Comparison of ENCODE assay signal across 14 mouse cellular contexts in genomic region chr8:95361016-95361341, GRCm38 (mm10). TPM values are rescaled to one million over a fixed set of nuclear protein-coding genes. Genes with fewer than 3 reads are reported as not detected.
DNase-seq lines count a peak whose midpoint lies in the region; ATAC-seq and TF ChIP-seq lines count a peak whose summit lies in the region.
"Had no signal": no experiment of that assay in that cellular context is flagged by ENCODE, and none has a peak within 500 bp of the region (broad histone marks: within the 10 kb centered on the region; RNA-seq: fewer than 3 reads in every experiment).

No protein-coding gene starts in this region.

- ATAC-seq in heart, embryonic 14.5 days (ENCODE audit: insufficient number of reproducible peaks, insufficient read depth, low FRiP score, low read depth): no peak
- ATAC-seq in midbrain, embryonic 12.5 days (ENCODE audit: low FRiP score, low read depth): peak; percentile 21; the same call in 1 of the 2 replicates
- ATAC-seq in midbrain, postnatal 0 days (ENCODE audit: low FRiP score): no peak
- no peak for ATAC-seq in intestine, embryonic 16.5 days
- no peak for ATAC-seq in midbrain, embryonic 14.5 days (ENCODE audit: low FRiP score, low TSS enrichment)

- no peak for DNase-seq in heart, postnatal 14 days
- DNase-seq in midbrain, postnatal 0 days (ENCODE audit: low spot score): no peak
- no peak for DNase-seq in midbrain, embryonic 14.5 days
- no peak for DNase-seq in right cerebral cortex, postnatal 36 days (ENCODE audit: low spot score in 2 of 2)
- no peak for DNase-seq in embryo, embryonic 10.5 days (ENCODE audit: low spot score)
- DNase-seq: adrenal gland, adult 8-10 months; kidney, postnatal 10 days; layer of hippocampus, postnatal 36 days; lung, postnatal 14 days; retina, postnatal 1 day had no signal

- TF ChIP-seq CTCF in midbrain, postnatal 0 days (IDR thresholded peaks at IDR 0.05): no peak

- no peak overlapping the region; a peak in 1 of 4 replicates for H3K4me3 ChIP-seq in heart, embryonic 14.5 days (ENCODE audit: control insufficient read depth in 1 of 2, insufficient read depth in 1 of 2, low read depth in 1 of 2, low read length in 2 of 2)
- H3K4me3 ChIP-seq in midbrain, embryonic 12.5 days: no peak overlapping the region
- H3K4me3 ChIP-seq in midbrain, postnatal 0 days (ENCODE audit: low read depth, low read length): no peak overlapping the region
- H3K4me3 ChIP-seq in intestine, embryonic 16.5 days (ENCODE audit: low read length): no peak overlapping the region
- no peak overlapping the region for H3K4me3 ChIP-seq in midbrain, embryonic 14.5 days (replicated peaks; ENCODE audit: low read depth, low read length)
- H3K4me3 ChIP-seq: hindbrain, embryonic 15.5 days had no signal

- H3K4me2 ChIP-seq in heart, embryonic 14.5 days (ENCODE audit: low read length): peak overlapping the region; percentile 55
- H3K4me2 ChIP-seq in midbrain, embryonic 12.5 days (replicated peaks): no peak overlapping the region
- no peak overlapping the region for H3K4me2 ChIP-seq in midbrain, postnatal 0 days (ENCODE audit: low read depth, low read length, poor library complexity, severe bottlenecking)
- H3K4me2 ChIP-seq in intestine, embryonic 16.5 days (ENCODE audit: low read depth, low read length): no peak overlapping the region
- H3K4me2 ChIP-seq in midbrain, embryonic 14.5 days (ENCODE audit: low read length): no peak overlapping the region
- H3K4me2 ChIP-seq: hindbrain, embryonic 15.5 days had no signal

- 37% methylated on average over 3 of the region's 3 CpGs for WGBS in heart, embryonic 14.5 days
- 73% methylated on average over 3 of the region's 3 CpGs for whole genome bisulfite sequencing in midbrain, embryonic 12.5 days
- WGBS in midbrain, postnatal 0 days: 66% methylated on average over 3 of the region's 3 CpGs
- WGBS in intestine, embryonic 16.5 days: 69% methylated on average over 3 of the region's 3 CpGs
- 71% methylated on average over 3 of the region's 3 CpGs for WGBS in midbrain, embryonic 14.5 days

- peak overlapping the region; percentile 65 for H3K9ac ChIP-seq in heart, embryonic 14.5 days (ENCODE audit: low read length)
- no peak overlapping the region for H3K9ac ChIP-seq in midbrain, embryonic 12.5 days (replicated peaks)
- H3K9ac ChIP-seq in midbrain, postnatal 0 days (replicated peaks; ENCODE audit: low read length, poor library complexity, severe bottlenecking): no peak overlapping the region
- H3K9ac ChIP-seq in intestine, embryonic 16.5 days (ENCODE audit: low read depth, low read length): peak overlapping the region; percentile 40
- no peak overlapping the region for H3K9ac ChIP-seq in midbrain, embryonic 14.5 days (replicated peaks; ENCODE audit: low read length)
- H3K9ac ChIP-seq: hindbrain, embryonic 15.5 days had no signal

- peaks cover 58 to 85% of the 10 kb centered on the region in 2 experiments for H3K4me1 ChIP-seq in heart, embryonic 14.5 days (ENCODE audit: control insufficient read depth in 2 of 2, insufficient read depth in 2 of 2, low read length in 2 of 2)
- peaks cover 31% of the 10 kb centered on the region for H3K4me1 ChIP-seq in midbrain, embryonic 12.5 days
- peaks cover 9% of the 10 kb centered on the region for H3K4me1 ChIP-seq in midbrain, postnatal 0 days (ENCODE audit: insufficient read depth, low read length)
- peaks cover 47% of the 10 kb centered on the region for H3K4me1 ChIP-seq in intestine, embryonic 16.5 days (ENCODE audit: control insufficient read depth, insufficient read depth, low read length)
- H3K4me1 ChIP-seq in midbrain, embryonic 14.5 days (ENCODE audit: control insufficient read depth, insufficient read depth, low read length): peaks cover 20% of the 10 kb centered on the region

- intact Hi-C loops in heart, postnatal 14 days (cut with DNase I): no loop called here

- peaks cover 7% of the 10 kb centered on the region for H3K36me3 ChIP-seq in heart, embryonic 14.5 days (ENCODE audit: control insufficient read depth, insufficient read depth, low read length)
- no peaks in the 10 kb centered on the region for H3K36me3 ChIP-seq in midbrain, embryonic 12.5 days
- no peaks in the 10 kb centered on the region for H3K36me3 ChIP-seq in midbrain, postnatal 0 days (ENCODE audit: insufficient read depth, low read length)
- no peaks in the 10 kb centered on the region for H3K36me3 ChIP-seq in intestine, embryonic 16.5 days (ENCODE audit: control insufficient read depth, insufficient read depth, low read length)
- no peaks in the 10 kb centered on the region for H3K36me3 ChIP-seq in midbrain, embryonic 14.5 days (ENCODE audit: control insufficient read depth, insufficient read depth, low read length)
- H3K36me3 ChIP-seq: hindbrain, embryonic 15.5 days had no signal

- no peaks in the 10 kb centered on the region for H3K27me3 ChIP-seq in heart, embryonic 14.5 days (ENCODE audit: control insufficient read depth, insufficient read depth, low read length)
- H3K27me3 ChIP-seq in midbrain, embryonic 12.5 days: no peaks in the 10 kb centered on the region
- no peaks in the 10 kb centered on the region for H3K27me3 ChIP-seq in midbrain, postnatal 0 days (ENCODE audit: insufficient read depth, low read length)
- H3K27me3 ChIP-seq in intestine, embryonic 16.5 days (replicated peaks; ENCODE audit: control insufficient read depth, insufficient read depth, low read length): no peaks in the 10 kb centered on the region
- H3K27me3 ChIP-seq in midbrain, embryonic 14.5 days (ENCODE audit: control insufficient read depth, insufficient read depth, low read length): no peaks in the 10 kb centered on the region
- H3K27me3 ChIP-seq: hindbrain, embryonic 15.5 days had no signal

- no peaks in the 10 kb centered on the region for H3K9me3 ChIP-seq in heart, embryonic 14.5 days (ENCODE audit: control insufficient read depth, low read length)
- 0 out of 2 replicates have a peak, but pooled peaks cover 3% of the 10 kb centered on the region for H3K9me3 ChIP-seq in midbrain, embryonic 12.5 days
- H3K9me3 ChIP-seq in midbrain, postnatal 0 days (ENCODE audit: low read length): no peaks in the 10 kb centered on the region
- no peaks in the 10 kb centered on the region for H3K9me3 ChIP-seq in intestine, embryonic 16.5 days (ENCODE audit: control insufficient read depth, low read length)
- no peaks in the 10 kb centered on the region; the same call in 1 of the 2 replicates for H3K9me3 ChIP-seq in midbrain, embryonic 14.5 days (ENCODE audit: control insufficient read depth, low read length)
- H3K9me3 ChIP-seq: hindbrain, embryonic 15.5 days had no signal

- peak overlapping the region; percentile 93 to 94 for H3K27ac ChIP-seq in heart, embryonic 14.5 days (replicated peaks in 1 of 2; ENCODE audit: control insufficient read depth in 1 of 2, insufficient read depth in 1 of 2, low read depth in 2 of 2, low read length in 2 of 2)
- peak overlapping the region; percentile 43; the same call in 1 of the 2 replicates for H3K27ac ChIP-seq in midbrain, embryonic 12.5 days (replicated peaks)
- no peak overlapping the region for H3K27ac ChIP-seq in midbrain, postnatal 0 days (ENCODE audit: low read depth, low read length)
- H3K27ac ChIP-seq in intestine, embryonic 16.5 days (ENCODE audit: low read length): peak overlapping the region; percentile 71
- 0 out of 2 replicates have a peak overlapping the region, but pooled peaks have one; percentile 63 for H3K27ac ChIP-seq in midbrain, embryonic 14.5 days (replicated peaks; ENCODE audit: low read depth, low read length)
- H3K27ac ChIP-seq: hindbrain, embryonic 15.5 days had no signal

RNA-seq across cellular contexts. Expression of gene Mmp15, which starts 8.9 kb away (rescaled TPM):
- polyA plus RNA-seq in heart, embryonic 14.5 days (2014; fragmentation: Nextera tagmentation; extraction: Ambion mirVana): 49.7 and 58.5 TPM in 2 replicates
- 10 to 100 TPM; 90.2 to 99.0 TPM for total RNA-seq in heart, postnatal 14 days (2021)
- 23.5 and 27.1 TPM in 2 replicates for polyA plus RNA-seq in midbrain, embryonic 12.5 days (2016; fragmentation: Nextera tagmentation; extraction: Ambion mirVana)
- 52.9 and 59.1 TPM in 2 replicates for total RNA-seq in midbrain, postnatal 0 days (2014; rRNA removed)
- 12.9 and 13.7 TPM in 2 replicates for polyA plus RNA-seq in midbrain, postnatal 0 days (2015; fragmentation: Nextera tagmentation; extraction: Ambion mirVana)
- polyA plus RNA-seq in intestine, embryonic 16.5 days (2015; fragmentation: Nextera tagmentation; extraction: Ambion mirVana): 7.9 and 8.3 TPM in 2 replicates
- polyA plus RNA-seq in midbrain, embryonic 14.5 days (2014; fragmentation: Nextera tagmentation; extraction: Ambion mirVana): 17.8 and 19.1 TPM in 2 replicates

RNA-seq across cellular contexts. Expression of gene Usb1, which starts 28.9 kb away (rescaled TPM):
- polyA plus RNA-seq in heart, embryonic 14.5 days (2014; fragmentation: Nextera tagmentation; extraction: Ambion mirVana): 24.9 and 26.1 TPM in 2 replicates
- 10 to 100 TPM; 18.6 TPM for total RNA-seq in heart, postnatal 14 days (2021)
- 33.9 and 37.1 TPM in 2 replicates for polyA plus RNA-seq in midbrain, embryonic 12.5 days (2016; fragmentation: Nextera tagmentation; extraction: Ambion mirVana)
- total RNA-seq in midbrain, postnatal 0 days (2014; rRNA removed): 65.8 and 87.0 TPM in 2 replicates
- 28.9 and 30.1 TPM in 2 replicates for polyA plus RNA-seq in midbrain, postnatal 0 days (2015; fragmentation: Nextera tagmentation; extraction: Ambion mirVana)
- 43.4 and 45.8 TPM in 2 replicates for polyA plus RNA-seq in intestine, embryonic 16.5 days (2015; fragmentation: Nextera tagmentation; extraction: Ambion mirVana)
- polyA plus RNA-seq in midbrain, embryonic 14.5 days (2014; fragmentation: Nextera tagmentation; extraction: Ambion mirVana): 32.0 and 37.3 TPM in 2 replicates

RNA-seq across cellular contexts. Expression of gene Zfp319, which starts 29.2 kb away (rescaled TPM):
- 5.2 and 5.3 TPM in 2 replicates for polyA plus RNA-seq in heart, embryonic 14.5 days (2014; fragmentation: Nextera tagmentation; extraction: Ambion mirVana)
- 10 to 100 TPM; 11.6 to 11.9 TPM for total RNA-seq in heart, postnatal 14 days (2021)
- polyA plus RNA-seq in midbrain, embryonic 12.5 days (2016; fragmentation: Nextera tagmentation; extraction: Ambion mirVana): 19.1 and 20.6 TPM in 2 replicates
- 20.1 and 21.4 TPM in 2 replicates for total RNA-seq in midbrain, postnatal 0 days (2014; rRNA removed)
- polyA plus RNA-seq in midbrain, postnatal 0 days (2015; fragmentation: Nextera tagmentation; extraction: Ambion mirVana): 11.2 and 11.7 TPM in 2 replicates
- 4.5 and 5.2 TPM in 2 replicates for polyA plus RNA-seq in intestine, embryonic 16.5 days (2015; fragmentation: Nextera tagmentation; extraction: Ambion mirVana)
- 15.9 and 17.9 TPM in 2 replicates for polyA plus RNA-seq in midbrain, embryonic 14.5 days (2014; fragmentation: Nextera tagmentation; extraction: Ambion mirVana)

RNA-seq across cellular contexts. Expression of gene Tepp, which starts 50.6 kb away (rescaled TPM):
- 0.40 TPM in 1 of 2 replicates, not detected in the other for polyA plus RNA-seq in heart, embryonic 14.5 days (2014; fragmentation: Nextera tagmentation; extraction: Ambion mirVana)
- under 1 TPM in 1 of 2 experiments, not detected in 1; 0.37 TPM for total RNA-seq in heart, postnatal 14 days (2021)
- not detected in 2 replicates for polyA plus RNA-seq in midbrain, embryonic 12.5 days (2016; fragmentation: Nextera tagmentation; extraction: Ambion mirVana)
- 0.77 and 1.1 TPM in 2 replicates for total RNA-seq in midbrain, postnatal 0 days (2014; rRNA removed)
- 2.5 and 3.7 TPM in 2 replicates for polyA plus RNA-seq in midbrain, postnatal 0 days (2015; fragmentation: Nextera tagmentation; extraction: Ambion mirVana)
- not detected in 2 replicates for polyA plus RNA-seq in intestine, embryonic 16.5 days (2015; fragmentation: Nextera tagmentation; extraction: Ambion mirVana)
- 0.83 and 2.7 TPM in 2 replicates for polyA plus RNA-seq in midbrain, embryonic 14.5 days (2014; fragmentation: Nextera tagmentation; extraction: Ambion mirVana)
- total RNA-seq: layer of hippocampus, postnatal 36 days had no signal

RNA-seq across cellular contexts. Expression of gene Cngb1, which starts 54.6 kb away (rescaled TPM):
- 0.71 and 1.00 TPM in 2 replicates for polyA plus RNA-seq in heart, embryonic 14.5 days (2014; fragmentation: Nextera tagmentation; extraction: Ambion mirVana)
- total RNA-seq in heart, postnatal 14 days (2021): 1 to 10 TPM; 1.3 to 1.7 TPM
- polyA plus RNA-seq in midbrain, embryonic 12.5 days (2016; fragmentation: Nextera tagmentation; extraction: Ambion mirVana): 0.05 and 0.13 TPM in 2 replicates
- 0.38 and 0.76 TPM in 2 replicates for total RNA-seq in midbrain, postnatal 0 days (2014; rRNA removed)
- polyA plus RNA-seq in midbrain, postnatal 0 days (2015; fragmentation: Nextera tagmentation; extraction: Ambion mirVana): 0.54 and 0.79 TPM in 2 replicates
- 0.49 and 0.65 TPM in 2 replicates for polyA plus RNA-seq in intestine, embryonic 16.5 days (2015; fragmentation: Nextera tagmentation; extraction: Ambion mirVana)
- 0.47 and 0.59 TPM in 2 replicates for polyA plus RNA-seq in midbrain, embryonic 14.5 days (2014; fragmentation: Nextera tagmentation; extraction: Ambion mirVana)

Comparison
In these comparisons a context has a peak if more than half of its experiments do, and no peak if none do; other contexts are left out.
1. H3K9ac ChIP-seq: peak in heart, embryonic 14.5 days (single experiment) and intestine, embryonic 16.5 days (single experiment); none in midbrain, embryonic 12.5 days (single experiment), midbrain, postnatal 0 days (single experiment) and midbrain, embryonic 14.5 days (single experiment).